ENCODE assay signal across 10 mouse cellular contexts in genomic region chr8:12502856-12503255, GRCm38 (mm10).
A peak's percentile ranks its signal among the peaks of the same experiment; 100 is the strongest.
DNase-seq lines count a peak whose midpoint lies in the region; ATAC-seq and TF ChIP-seq lines count a peak whose summit lies in the region.
"Had no signal": no experiment of that assay in that cellular context is flagged by ENCODE, and none has a peak within 500 bp of the region (broad histone marks: within the 10 kb centered on the region; RNA-seq: fewer than 3 reads in every experiment).

No protein-coding gene starts in this region.

- peaks cover 86% of the 10 kb centered on the region for H3K27me3 ChIP-seq in heart, embryonic 12.5 days (replicated peaks)
- H3K27me3 ChIP-seq in heart, adult 2 months (ENCODE audit: control insufficient read depth, insufficient read depth, low read length), result peaks cover 15% of the 10 kb centered on the region
- peaks cover 8% of the 10 kb centered on the region for H3K27me3 ChIP-seq in E14TG2a.4 (ENCODE audit: insufficient read depth, low read length)
- no peaks in the 10 kb centered on the region for H3K27me3 ChIP-seq in forebrain, embryonic 16.5 days (replicated peaks; ENCODE audit: control insufficient read depth, insufficient read depth, low read length)
- H3K27me3 ChIP-seq in limb, embryonic 15.5 days, result peaks cover 76% of the 10 kb centered on the region

- H3K4me2 ChIP-seq in heart, embryonic 12.5 days, result peak overlapping the region; percentile 63
- peak overlapping the region; percentile 64 for H3K4me2 ChIP-seq in forebrain, embryonic 16.5 days (ENCODE audit: low read length)
- H3K4me2 ChIP-seq in limb, embryonic 15.5 days, result peak overlapping the region; percentile 47

- DNase-seq in heart, adult 2 months, result no peak
- no peak for DNase-seq in embryo, embryonic 11 days
- no peak for DNase-seq in frontal cortex, postnatal 36 days (ENCODE audit: low spot score in 2 of 2)
- DNase-seq: cerebellum, adult 9-10 months; right cerebral cortex, adult 18-20 months had no signal

- H3K79me2 ChIP-seq in heart, adult 2 months (replicated peaks; ENCODE audit: control insufficient read depth, insufficient read depth, low read length), result no peaks in the 10 kb centered on the region

- peaks cover 3% of the 10 kb centered on the region for H3K4me1 ChIP-seq in heart, embryonic 12.5 days (replicated peaks)
- H3K4me1 ChIP-seq in heart, adult 2 months (ENCODE audit: control insufficient read depth, insufficient read depth, low read length), result no peaks in the 10 kb centered on the region
- H3K4me1 ChIP-seq in E14TG2a.4 (replicated peaks; ENCODE audit: low read depth, low read length), result peaks cover 91% of the 10 kb centered on the region
- H3K4me1 ChIP-seq in forebrain, embryonic 16.5 days (replicated peaks; ENCODE audit: control insufficient read depth, insufficient read depth, low read length), result peaks cover 30% of the 10 kb centered on the region
- H3K4me1 ChIP-seq in limb, embryonic 15.5 days, result peaks cover 12% of the 10 kb centered on the region

- 9% methylated on average over 6 of the region's 6 CpGs for WGBS in heart, embryonic 12.5 days
- 20% methylated on average over 6 of the region's 6 CpGs for WGBS in heart, adult 2 months
- 6% methylated on average over 6 of the region's 6 CpGs for whole genome bisulfite sequencing in forebrain, embryonic 16.5 days
- 9% methylated on average over 6 of the region's 6 CpGs for WGBS in limb, embryonic 15.5 days

- TF ChIP-seq CTCF in heart, adult 2 months (IDR thresholded peaks at IDR 0.05), result no peak
- TF ChIP-seq CTCF in E14TG2a.4 (conservative IDR thresholded peaks at IDR 0.05; ENCODE audit: low read length), result no peak

- H3K4me3 ChIP-seq in heart, embryonic 12.5 days, result peak overlapping the region; percentile 33; the same call in 1 of the 2 replicates
- no peak overlapping the region for H3K4me3 ChIP-seq in heart, adult 2 months
- peak overlapping the region; percentile 63 for H3K4me3 ChIP-seq in E14TG2a.4 (replicated peaks; ENCODE audit: low read length)
- H3K4me3 ChIP-seq in forebrain, embryonic 16.5 days (replicated peaks; ENCODE audit: low read length), result no peak overlapping the region
- peak overlapping the region; percentile 24; the same call in 1 of the 2 replicates for H3K4me3 ChIP-seq in limb, embryonic 15.5 days

- no peak for ATAC-seq in heart, embryonic 12.5 days (ENCODE audit: insufficient number of reproducible peaks, low FRiP score)
- ATAC-seq in forebrain, embryonic 16.5 days, result peak; percentile 19
- ATAC-seq in limb, embryonic 15.5 days (ENCODE audit: insufficient number of reproducible peaks, low FRiP score, low TSS enrichment, low read depth), result no peak
- no peak for ATAC-seq in CD4-positive, CD25-positive, alpha-beta regulatory T cell, adult 4 months

- TF ChIP-seq POLR2A in heart, adult 2 months (IDR thresholded peaks at IDR 0.05; ENCODE audit: insufficient read depth, low read depth, low read length), result no peak

- H3K9ac ChIP-seq in heart, embryonic 12.5 days, result 0 out of 2 replicates have a peak overlapping the region, but pooled peaks have one; percentile 44
- H3K9ac ChIP-seq in heart, adult 2 months (ENCODE audit: low read depth, low read length), result no peak overlapping the region
- H3K9ac ChIP-seq in forebrain, embryonic 16.5 days (replicated peaks; ENCODE audit: low read depth, low read length), result 0 out of 2 replicates have a peak overlapping the region, but pooled peaks have one; percentile 22
- H3K9ac ChIP-seq in limb, embryonic 15.5 days, result no peak overlapping the region

- intact Hi-C loops in heart, adult 2 months (cut with DNase I), result no loop called here

- H3K36me3 ChIP-seq in heart, embryonic 12.5 days, result no peaks in the 10 kb centered on the region
- no peaks in the 10 kb centered on the region for H3K36me3 ChIP-seq in heart, adult 2 months (ENCODE audit: control insufficient read depth, insufficient read depth, low read length)
- H3K36me3 ChIP-seq in E14TG2a.4 (ENCODE audit: insufficient read depth, low read length), result no peaks in the 10 kb centered on the region
- no peaks in the 10 kb centered on the region for H3K36me3 ChIP-seq in forebrain, embryonic 16.5 days (ENCODE audit: control insufficient read depth, insufficient read depth)
- H3K36me3 ChIP-seq in limb, embryonic 15.5 days, result no peaks in the 10 kb centered on the region

- no peak overlapping the region for H3K27ac ChIP-seq in heart, embryonic 12.5 days (ENCODE audit: poor library complexity, severe bottlenecking)
- H3K27ac ChIP-seq in heart, adult 2 months, result no peak overlapping the region
- peak overlapping the region; percentile 43 for H3K27ac ChIP-seq in forebrain, embryonic 16.5 days (ENCODE audit: low read length)
- no peak overlapping the region for H3K27ac ChIP-seq in limb, embryonic 15.5 days

- no peak for TF ChIP-seq EP300 in heart, adult 2 months (IDR thresholded peaks at IDR 0.05; ENCODE audit: insufficient read depth, low read depth, low read length)

- H3K9me3 ChIP-seq in heart, embryonic 12.5 days (replicated peaks), result no peaks in the 10 kb centered on the region
- no peaks in the 10 kb centered on the region for H3K9me3 ChIP-seq in E14TG2a.4 (ENCODE audit: low read length)
- H3K9me3 ChIP-seq in forebrain, embryonic 16.5 days (ENCODE audit: control insufficient read depth, low read length), result no peaks in the 10 kb centered on the region
- no peaks in the 10 kb centered on the region for H3K9me3 ChIP-seq in limb, embryonic 15.5 days

Comparison
In these comparisons a context has a peak if more than half of its experiments do, and no peak if none do; other contexts are left out.
1. H3K4me3 ChIP-seq: peak in heart, embryonic 12.5 days (single experiment), E14TG2a.4 (single experiment) and limb, embryonic 15.5 days (single experiment); none in heart, adult 2 months (single experiment) and forebrain, embryonic 16.5 days (single experiment).
2. H3K9ac ChIP-seq: peak in heart, embryonic 12.5 days (single experiment) and forebrain, embryonic 16.5 days (single experiment); none in heart, adult 2 months (single experiment) and limb, embryonic 15.5 days (single experiment).
3. Peak in every context shown above with its lines, with median percentiles within 50 percentile points of each other: H3K4me2 ChIP-seq.